Mouse (Mus musculus): ENCODE results near the gene Flt4.
"Not testable (repeated sequence)": the region's sequence is repeated elsewhere in the genome, so short reads cannot be mapped to it uniquely, and the experiment has no call there.

The Flt4 gene

DNA sequence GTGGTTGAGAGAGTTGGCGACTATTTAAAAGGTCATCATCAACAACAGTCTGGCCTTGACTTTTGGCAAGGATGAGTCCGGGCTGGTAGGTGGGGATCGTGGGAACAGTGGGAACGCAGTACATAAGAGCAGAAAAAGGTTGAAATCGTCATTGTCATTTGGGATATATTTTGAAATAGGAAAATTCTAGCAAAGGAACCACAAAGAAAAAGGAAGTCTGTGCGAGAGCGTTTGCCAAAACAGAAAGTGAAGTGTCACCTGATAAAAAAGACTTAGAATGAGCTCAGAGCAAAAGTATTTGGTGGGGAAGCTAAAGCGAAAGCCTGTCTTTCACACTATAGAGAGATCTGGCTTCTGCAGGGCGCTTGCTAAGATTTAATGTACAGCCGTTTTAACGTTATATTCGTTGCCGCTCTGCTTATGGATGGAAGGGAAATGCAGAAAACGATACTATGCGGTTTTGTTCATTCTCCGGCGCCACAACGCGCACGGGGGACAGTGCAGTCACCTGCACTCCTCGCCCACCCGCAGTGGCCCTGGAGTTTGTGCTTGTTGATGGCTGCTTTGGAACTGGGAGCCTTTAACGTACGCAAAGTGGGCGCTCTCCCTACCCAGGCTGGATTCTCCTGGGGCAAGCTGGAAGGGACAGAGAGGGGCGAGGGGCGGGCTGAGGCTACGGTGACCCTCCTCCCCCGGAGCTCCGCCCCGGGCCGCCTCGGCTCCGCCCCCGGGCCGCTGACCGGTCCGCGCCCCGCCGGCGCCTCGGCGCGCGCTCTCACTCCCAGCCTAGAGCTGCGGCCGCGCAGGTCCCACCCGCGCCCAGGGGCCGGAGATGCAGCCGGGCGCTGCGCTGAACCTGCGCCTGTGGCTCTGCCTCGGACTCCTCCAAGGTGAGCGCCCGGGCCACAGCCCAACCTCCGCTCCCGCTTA, at the start of gene Flt4:
TSS of gene Flt4 (plus strand) at position 326 of the 930 bp plus-strand sequence.
- not testable (repeated sequence) for DNase-seq (ENCODE audit: low spot score in 2 of 2)

DNA sequence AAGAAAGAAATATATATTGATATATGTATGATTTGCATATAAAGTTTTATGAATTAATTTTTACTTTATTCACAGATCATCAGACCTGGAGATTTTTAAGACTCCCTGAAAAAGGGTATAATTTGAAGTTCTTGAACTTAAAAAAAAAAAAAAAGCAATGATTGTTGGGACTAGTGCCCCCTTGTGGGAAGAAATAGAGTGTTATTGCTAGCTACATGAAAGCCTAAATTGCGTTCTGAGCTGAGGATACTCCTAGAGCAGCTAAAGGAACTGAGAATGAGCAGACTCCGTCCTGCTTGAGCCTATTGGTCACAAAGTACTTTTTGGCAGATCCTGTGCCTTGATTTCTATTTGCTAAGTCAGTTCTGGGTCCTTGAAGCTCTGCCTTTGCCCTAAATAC, 34.0 kb upstream of the Flt4 start:
- DNase-seq (ENCODE audit: low spot score in 2 of 2) = not testable (repeated sequence)

DNA sequence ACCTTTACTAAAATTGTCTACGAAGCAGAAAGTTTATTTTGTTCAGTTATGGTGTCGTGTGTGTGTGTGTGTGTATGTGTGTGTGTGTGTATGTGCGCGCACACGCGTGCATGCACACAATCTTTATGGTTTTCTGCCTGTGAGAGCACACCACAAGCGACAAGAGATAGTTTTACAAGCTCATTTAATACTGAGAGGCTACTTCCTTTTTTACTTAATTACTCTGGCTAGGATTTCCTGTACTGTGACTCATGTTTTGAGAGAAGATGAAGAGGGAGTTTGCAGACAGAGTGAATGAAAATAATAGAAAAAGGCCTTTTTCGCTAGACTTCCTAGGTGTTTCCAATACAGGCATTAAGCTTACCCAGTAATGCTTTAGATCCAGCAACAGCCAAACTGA, 28.6 kb upstream of the Flt4 start:
- not testable (repeated sequence) for DNase-seq (ENCODE audit: low spot score in 2 of 2)

DNA sequence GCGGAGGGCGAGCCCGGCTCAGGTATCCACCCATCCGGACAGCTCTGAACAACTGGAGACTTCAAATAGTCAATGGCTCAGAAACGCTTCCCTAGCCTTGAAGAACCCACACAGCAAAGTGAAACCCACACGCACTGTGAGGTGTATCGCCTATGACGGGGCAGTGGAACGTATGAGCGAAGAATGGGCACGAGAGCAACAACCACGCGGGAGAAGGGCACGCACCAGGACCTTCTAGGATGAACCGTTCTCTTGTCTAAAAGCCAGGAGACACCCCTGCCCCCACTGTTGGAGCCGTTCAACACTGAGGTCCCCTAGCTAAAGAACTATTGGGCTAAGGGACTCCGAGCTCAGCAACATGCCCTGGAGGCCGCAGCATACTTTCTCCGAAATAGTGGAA, 18.9 kb upstream of the Flt4 start:
- DNase-seq (ENCODE audit: low spot score in 2 of 2) = no peak

DNA sequence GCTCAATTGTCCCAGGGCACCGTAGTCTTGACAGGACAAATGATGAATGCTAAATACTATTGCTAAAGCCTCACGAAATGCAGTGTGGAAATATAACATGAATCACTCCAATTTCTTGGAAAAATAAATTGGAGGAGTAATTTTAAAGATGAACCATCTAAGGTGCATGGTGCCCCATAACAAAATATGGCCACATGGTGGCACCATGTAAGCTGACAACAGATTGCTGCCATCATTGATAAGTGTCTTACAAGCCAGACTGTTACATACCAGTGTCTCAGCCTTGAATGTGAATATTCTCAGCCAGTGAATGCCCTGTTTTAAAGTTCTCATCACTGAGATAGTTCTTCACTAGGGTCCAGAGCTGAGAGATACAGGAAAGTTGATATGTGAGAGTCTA, 11.9 kb upstream of the Flt4 start:
- DNase-seq (ENCODE audit: low spot score in 2 of 2) = not testable (repeated sequence)

DNA sequence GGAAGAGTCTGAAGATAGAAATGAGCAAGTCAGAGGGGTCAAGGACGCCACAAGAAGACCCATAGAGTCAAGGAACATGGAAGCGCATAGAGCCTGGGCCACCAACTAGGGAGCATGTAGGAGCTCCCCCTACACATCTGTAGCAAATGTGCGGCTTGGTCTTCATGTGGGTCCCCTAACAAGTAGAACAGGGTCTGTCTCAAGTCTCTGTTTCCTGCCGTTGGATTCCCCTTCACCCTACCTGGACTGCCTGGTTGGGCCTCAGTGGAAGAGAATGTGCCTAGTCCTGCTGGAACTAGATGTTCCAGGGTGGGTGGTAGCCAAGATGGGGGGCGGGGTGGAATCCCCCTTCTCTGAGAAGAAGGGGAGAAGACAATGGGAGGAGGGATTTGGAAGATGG, 757 bp upstream of the Flt4 start:
- DNase-seq (ENCODE audit: low spot score in 2 of 2) = not testable (repeated sequence)

DNA sequence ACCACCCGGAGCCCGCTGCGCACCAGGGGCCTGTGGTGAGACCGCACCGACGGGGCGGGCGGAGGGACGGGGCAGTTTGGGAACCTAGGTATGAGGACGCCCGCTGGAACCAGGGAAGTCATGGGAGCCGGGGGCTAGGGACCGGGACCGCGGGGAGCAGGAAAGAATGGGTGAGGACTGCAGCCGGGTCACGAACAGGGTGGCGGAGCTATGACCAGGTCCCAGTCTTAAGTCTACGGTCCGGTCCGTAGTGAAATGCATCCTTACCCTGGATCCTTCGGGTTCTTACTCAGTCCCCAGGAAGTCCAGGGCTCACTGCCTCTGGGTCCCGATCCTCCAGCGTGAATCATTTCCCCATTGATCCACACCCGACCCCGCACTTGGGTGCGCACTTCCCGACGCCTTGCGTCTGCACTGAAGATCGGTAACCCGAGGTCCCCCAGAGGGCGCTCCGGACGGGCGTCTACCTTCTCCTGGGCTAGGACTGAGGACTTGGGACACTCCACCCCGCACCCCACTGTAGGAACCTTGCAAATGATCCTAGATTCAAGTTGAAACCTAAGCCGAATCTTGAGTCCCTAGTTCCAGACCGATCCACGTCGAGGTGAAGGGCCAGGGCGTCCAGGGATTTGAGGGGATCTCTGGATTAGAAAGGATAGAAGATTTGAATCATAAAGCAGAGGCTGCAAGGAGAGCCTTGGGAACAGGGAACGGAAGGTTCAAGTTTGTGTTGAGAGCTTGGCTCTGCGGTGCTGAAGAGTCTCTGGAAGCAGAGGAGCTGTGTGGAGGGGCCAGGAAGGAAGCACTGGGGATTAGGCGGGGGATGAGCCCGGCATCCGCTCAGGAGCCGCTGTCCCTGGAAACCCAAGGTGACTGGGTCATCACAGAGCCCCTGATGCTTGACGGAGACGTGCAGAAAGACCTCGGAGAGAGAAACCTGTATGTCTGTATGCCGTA, 1.1 kb downstream of the Flt4 start:
- DNase-seq (ENCODE audit: low spot score in 2 of 2) = not testable (repeated sequence)

DNA sequence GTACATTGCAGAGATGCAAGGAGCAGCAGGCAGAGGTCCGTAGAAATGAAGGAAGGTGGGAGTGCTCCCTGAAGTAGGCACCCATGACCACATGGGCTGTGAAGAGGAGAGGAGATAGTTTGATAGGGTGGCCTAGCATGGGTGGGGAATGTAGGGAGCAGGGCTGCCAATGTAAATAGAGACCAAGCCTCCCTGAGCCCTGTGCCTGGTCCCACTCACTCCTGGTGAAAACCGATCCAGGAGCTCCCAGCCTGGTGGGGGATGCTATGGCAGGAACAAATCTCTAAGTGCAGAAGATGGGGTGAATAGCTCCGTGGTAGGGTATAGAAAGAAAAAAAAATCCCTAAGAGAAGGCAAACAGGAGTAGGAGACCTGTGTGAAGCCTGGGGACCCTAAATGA, 2.3 kb downstream of the Flt4 start:
- DNase-seq (ENCODE audit: low spot score in 2 of 2) = not testable (repeated sequence)

DNA sequence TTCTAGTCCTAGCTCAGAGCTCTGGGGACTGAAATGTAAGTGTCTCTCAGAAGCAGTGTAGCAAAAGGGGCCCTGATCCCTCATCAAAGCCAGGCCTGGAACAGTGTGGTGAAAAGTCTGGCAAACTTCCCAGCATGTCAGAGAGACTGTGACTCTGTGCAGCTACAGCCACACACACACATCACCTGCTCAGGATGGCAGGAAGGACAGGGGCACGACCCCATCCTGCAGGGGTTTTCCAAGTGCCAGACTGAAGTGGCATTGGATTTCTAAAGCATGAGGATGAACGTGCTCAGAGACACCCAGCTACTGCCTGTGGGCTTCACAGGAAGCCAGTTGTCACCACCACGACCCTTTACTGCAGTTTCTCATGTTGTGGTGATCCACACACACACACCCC, 3.1 kb downstream of the Flt4 start:
- no peak for DNase-seq (ENCODE audit: low spot score in 2 of 2)

DNA sequence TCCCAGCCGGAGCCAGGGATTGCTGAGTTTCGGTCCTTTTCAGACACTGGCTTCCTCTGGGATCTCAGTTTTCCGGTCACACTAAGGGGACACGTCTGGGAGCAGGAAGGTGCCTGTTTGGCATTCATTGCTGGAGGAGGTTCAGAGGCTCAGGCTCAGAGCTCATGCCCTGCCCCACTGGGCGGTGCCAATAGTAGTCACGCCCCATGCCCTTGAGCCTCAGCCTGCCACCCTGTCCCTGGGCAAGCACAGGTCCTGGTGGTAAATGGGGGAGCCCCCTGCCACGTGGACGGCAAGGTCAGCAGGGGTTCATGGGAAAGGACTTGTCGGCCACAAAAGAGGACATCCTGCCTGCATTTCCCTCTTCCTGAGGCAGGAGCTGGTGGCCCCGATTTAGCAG, 4.3 kb downstream of the Flt4 start:
- DNase-seq (ENCODE audit: low spot score in 2 of 2) = no peak

DNA sequence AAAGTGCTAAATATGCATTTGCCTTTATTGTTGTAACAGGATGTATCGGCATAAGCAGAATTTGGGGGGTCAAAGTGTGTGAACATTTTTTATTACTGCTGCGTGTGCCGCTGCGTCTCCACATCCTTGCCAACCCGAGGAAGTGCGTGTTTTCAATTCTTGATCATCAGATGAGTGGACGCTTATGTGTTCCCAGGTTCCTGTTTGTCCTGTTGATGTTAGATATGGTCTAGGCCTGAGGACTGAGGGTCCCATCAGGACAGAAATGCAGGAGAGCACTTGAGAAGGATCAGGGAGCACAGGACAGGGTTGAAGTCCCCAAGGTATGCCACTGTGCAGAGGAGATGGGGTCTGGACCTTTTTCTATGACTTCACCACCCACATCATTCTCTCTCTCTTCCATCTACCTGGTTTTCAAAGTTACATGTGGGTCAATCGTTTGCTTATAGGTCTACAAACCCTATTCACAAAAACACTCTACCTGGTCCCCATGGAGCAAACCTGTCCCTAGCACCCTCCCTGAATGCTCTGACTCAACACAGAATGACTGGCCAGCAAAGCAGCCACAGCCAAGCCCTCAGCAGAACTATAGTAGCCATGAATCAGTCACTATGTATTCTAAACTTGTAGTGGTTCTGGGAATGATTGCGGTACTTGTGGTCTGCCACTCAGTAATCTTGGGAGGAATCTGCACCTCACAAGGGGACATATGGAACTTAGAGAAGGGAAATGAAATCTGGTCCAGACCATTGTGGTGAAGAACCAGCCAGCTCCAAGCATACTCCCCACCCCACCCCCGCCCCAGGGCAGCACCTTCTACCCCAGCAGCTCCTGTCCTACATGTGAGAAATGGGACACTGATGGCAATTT, 7.0 kb downstream of the Flt4 start:
- DNase-seq (ENCODE audit: low spot score in 2 of 2) = no peak

DNA sequence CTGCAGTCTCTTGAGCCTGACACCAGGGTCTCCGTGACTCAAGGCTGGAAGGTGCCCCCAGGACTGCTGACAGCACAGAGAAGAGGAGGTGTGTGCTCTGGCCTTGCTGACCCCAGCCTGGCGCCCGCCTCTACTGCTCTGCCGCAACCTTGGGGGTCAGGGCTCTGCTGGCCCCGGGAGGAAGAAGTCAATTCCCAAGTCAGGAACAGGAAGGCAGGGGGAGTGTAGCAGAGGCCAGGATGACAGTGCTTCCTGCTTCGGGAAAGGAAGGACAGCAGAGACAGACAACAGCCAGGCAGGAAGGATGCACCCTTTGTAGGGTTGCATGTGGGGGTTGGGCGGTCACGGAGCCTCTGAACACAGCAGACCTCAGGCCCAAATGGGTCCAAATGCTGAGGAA, 9.4 kb downstream of the Flt4 start:
- DNase-seq (ENCODE audit: low spot score in 2 of 2) = no peak

DNA sequence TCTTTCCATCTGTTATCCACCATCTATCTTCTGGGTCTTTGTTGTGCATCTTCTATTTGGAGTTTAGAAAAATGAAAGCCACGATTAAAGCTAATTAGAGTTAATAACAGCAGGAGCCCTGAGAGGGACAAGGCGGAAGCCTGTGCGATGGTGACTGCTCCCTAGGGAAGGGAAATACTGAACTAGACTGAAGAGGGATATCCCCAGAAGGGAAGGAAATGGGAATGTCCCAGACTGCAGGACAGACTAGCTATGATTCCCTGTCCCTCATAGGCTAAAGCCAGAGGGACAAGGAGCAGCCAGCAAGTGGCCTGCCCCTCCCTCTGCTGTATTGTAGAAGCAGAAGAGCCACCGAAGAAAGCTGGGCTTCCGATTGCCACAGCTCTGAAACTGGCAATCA, 12.9 kb downstream of the Flt4 start:
- no peak for DNase-seq (ENCODE audit: low spot score in 2 of 2)

DNA sequence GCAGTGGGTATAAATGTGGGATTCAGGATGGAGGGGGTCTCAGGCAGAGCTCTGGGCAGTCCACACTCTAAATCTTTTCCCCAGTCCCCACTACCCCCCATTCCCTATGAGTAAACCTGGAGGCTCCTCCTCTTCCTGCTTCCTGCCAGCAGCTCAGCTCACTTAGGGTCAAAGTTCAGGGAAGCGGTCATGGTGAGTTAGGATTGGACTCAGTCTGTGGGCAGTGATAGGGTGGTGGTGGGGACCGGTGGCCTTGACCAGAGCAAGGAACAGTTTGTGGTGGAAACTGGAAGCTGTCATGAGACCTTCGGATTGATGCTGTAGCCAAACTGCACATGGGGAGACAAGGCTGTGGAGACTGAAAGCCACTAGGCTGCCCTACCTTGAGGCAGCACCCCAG, 15.1 kb downstream of the Flt4 start:
- no peak for DNase-seq (ENCODE audit: low spot score in 2 of 2)

DNA sequence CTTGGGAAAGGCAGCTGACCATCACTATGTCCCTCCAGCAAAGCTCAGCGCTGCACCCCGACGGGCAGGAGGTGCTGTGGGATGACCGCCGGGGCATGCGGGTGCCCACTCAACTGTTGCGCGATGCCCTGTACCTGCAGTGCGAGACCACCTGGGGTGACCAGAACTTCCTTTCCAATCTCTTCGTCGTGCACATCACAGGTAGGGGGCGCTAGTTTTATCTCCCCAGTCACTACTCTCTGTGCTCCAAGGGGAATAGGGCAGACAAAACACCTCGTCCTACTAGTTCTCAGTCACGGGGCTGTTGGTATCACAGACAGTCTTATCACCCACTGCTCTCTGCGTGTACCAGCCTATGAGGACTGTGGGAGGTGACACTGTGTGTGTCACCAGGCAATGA, 16.8 kb downstream of the Flt4 start:
- no peak for DNase-seq (ENCODE audit: low spot score in 2 of 2)

DNA sequence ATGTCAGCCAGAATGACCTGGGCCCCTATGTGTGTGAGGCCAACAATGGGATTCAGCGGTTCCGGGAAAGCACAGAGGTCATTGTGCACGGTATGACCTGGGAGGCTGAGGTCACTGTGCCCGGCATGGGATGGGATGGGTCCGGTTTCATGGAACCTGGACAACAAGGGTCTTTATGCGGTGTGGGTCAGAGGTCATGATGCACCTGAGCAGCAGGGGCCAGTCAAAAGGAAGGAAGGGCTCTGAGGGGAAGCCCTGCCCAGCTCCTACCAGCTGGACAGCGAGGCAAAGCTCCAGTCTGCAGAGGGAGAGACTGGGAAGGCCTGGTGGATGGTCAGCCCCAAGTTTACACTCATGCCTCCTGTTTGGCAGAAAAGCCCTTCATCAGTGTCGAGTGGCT, 17.7 kb downstream of the Flt4 start:
- no peak for DNase-seq (ENCODE audit: low spot score in 2 of 2)

DNA sequence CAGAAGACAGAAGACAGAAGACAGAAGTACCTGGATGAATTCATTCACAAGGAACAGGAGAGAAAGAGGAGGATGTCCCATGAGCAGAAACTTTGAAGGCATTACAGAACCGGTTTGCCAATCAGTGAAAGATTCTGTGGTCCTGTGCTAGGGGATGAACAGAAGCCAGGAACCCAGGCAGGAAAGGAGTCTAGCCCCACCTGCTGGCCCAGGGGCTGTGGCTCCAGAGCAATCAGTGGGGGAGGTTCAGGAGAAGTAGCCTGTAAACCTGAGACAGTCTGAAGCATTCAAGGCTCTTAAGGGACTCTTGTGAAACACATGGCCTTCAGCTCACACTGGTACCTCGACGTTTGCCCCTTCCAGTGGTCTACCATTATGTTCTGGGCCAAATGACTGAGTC, 22.1 kb downstream of the Flt4 start:
- DNase-seq (ENCODE audit: low spot score in 2 of 2) = no peak

DNA sequence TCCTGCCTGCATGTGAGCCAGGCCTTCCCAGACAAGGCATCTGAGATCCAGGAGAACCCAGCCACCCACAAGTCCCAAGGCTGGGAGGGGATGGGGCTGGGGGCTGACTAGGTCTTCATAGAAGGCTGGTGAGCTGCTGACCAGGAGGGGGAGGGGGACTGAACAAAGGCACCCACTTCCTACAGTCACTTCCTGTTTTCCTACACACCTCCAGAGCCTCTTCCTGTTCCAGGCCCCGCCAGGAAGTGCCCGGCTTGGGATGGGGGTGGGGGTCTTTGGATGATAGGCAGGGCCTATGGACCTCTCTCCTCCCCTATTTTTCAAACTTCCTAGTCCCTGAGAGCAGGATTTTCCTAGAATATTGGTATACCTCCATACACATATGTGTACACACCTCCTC, 23.2 kb downstream of the Flt4 start:
- no peak for DNase-seq (ENCODE audit: low spot score in 2 of 2)

DNA sequence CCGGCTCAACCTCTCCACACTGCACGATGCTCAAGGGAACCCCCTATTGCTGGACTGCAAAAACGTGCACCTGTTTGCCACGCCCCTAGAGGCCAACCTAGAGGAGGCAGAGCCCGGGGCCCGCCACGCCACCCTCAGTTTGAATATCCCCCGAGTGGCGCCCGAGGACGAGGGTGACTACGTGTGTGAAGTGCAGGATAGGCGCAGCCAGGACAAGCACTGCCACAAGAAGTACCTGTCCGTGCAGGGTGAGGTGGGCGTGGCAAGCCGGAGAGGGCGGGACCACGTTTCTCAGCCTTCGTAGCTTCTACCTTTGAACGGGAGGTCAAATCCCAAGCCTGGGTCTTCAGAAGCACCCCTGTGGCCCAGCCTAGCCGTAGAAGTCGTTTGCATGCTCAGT, 25.0 kb downstream of the Flt4 start:
- DNase-seq (ENCODE audit: low spot score in 2 of 2) = no peak

DNA sequence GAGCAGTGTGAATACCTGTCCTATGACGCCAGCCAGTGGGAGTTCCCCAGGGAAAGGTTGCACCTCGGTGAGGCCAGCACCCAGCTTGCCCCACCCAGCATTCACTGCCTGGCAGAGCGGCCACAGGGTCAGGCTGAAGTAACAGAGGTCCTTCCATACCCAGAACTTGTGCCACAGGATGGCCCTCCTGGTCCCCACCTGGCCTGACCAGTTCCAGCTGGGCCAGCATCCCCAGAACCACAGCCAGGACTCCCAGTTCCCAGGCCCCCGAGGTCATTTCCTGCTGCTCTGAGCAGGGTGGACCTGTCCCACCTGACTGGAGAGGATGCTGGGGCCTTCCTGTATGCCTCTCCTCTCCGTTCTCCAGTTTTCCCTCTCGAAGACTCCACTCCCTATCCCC, 26.6 kb downstream of the Flt4 start:
- no peak for DNase-seq (ENCODE audit: low spot score in 2 of 2)

DNA sequence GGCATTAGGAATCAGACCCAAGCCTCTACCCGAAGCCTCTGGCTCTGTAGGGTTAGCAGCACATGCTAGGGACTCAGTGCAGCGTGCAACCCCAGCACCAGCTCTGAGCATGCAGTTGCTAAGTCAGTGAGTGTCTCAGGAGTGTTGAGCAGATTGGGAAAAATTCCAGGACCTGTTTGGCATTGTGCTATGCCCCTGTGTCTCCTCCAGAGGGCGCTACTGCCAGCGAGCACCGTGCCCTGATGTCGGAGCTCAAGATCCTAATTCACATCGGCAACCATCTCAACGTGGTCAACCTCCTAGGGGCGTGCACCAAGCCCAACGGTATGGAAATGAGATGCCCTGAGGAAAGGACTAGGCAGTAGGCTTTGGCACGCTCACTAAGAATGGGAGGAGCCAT, 27.4 kb downstream of the Flt4 start:
- DNase-seq (ENCODE audit: low spot score in 2 of 2) = no peak

DNA sequence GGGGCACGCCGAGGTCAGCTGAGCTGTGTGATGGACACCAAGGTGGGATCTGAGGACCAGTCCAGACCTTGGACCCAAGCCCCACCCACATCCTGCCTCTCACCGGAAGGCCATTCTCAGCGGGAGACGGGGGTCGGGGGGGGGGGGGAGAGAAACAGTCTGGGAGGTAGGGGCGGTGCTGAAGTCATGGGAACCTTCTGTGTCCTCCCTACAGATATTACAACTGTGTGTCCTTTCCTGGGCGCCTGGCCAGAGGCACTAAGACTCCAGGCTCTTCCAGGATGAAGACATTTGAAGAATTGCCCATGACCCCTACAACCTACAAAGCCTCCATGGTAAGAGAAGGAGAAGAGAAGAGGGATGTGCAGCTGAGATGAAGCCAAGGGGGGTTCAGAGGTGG, 36.6 kb downstream of the Flt4 start:
- no peak for DNase-seq (ENCODE audit: low spot score in 2 of 2)

Measured in frontal cortex, postnatal 25 days (tissue).